Mouse (Mus musculus) frontal cortex, adult 2 months (tissue): ENCODE results near the gene Plaa. TPM values are rescaled to one million over a fixed set of nuclear protein-coding genes. Genes with fewer than 3 reads are reported as not detected.
A peak's percentile ranks its signal among the peaks of the same experiment; 100 is the strongest.
"Not testable (repeated sequence)": the region's sequence is repeated elsewhere in the genome, so short reads cannot be mapped to it uniquely, and the experiment has no call there.

Experiments used
- DNase-seq, 2 experiments: peaks; one replicate each; pipeline ENCODE4 v3.0.0; 2022; ENCODE audit warnings: low spot score in 1 of 2; ENCODE audit errors: extremely low spot score in 1 of 2
- polyA plus RNA-seq: library from polyadenylated mRNA; depleted of rRNA; stranded (reverse); fragments of >200 nt; gene quantifications from 2 replicates; pipeline ENCODE4 v1.2.3, GENCODE M21; 2012; rRNA removed

The Plaa gene
- 32.4 and 36.4 TPM in 2 replicates for polyA plus RNA-seq

DNA sequence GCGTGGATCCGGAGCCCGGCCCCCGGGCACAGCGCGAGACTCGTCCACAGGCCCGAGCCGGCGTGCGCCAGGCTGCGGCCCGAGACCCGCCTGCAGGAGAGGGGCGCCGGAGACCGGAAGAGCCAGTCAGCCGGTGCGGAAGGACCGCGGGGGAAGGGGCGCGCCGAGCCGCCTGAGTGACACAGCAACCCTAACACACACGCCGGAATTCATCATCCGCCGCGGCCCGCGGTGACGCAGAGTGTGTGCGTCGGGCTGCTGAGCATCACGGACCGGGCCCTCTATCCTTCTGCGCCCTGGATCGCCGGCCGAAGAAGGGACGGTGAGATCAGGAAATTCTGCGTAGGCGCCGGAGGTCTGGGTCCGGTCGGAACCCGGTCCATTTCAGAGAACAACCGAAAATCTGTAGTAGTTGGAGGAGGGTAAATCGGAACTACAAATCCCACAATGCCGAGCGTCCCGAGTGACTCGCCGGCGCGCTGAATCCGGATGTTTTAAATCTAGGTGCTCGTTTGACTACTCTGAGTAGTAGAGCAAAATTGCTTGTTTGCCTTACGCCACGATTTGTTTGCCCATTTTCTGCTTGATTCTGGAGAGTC, at the start of gene Plaa:
TSS of gene Plaa (minus strand) at position 214 of the 599 bp plus-strand sequence.
- peak; percentile 89 to 93 for DNase-seq

DNA sequence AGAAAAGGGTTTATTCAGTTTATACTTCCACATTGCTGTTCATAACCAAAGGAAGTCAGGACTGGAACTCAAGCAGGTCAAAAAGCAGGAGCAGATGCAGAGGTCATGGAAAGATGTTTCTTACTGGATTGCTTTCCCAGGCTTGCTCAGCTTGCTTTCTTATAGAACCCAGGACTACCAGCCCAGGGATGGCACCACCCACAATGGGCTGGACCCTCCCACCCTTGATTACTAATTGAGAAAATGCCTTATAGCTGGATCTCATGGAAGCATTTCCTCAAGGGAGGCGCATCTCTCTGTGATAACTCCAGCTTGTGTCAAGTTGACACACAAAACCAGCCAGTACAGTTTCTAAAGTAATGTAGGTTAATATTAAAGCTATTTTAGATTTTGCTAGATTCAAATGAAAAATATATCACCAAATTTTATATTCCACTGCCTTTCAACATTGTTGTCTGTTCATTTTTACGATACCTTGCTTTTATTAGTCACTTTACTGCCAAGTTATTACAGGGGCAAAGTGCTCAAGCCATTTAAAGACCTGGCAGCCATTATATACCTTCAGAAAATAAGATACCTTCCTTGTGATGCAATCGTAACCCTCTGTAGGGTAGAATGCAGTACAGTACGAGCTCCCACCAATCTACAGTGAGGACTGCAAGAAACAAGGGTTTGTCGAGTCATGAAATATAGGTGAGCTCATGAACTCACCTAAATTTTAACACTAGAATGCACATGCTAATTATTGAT, 47.6 kb upstream of the Plaa start:
- not testable (repeated sequence) for DNase-seq

GRCm38 (mm10) chr4:94649920-94650319, 46.9 kb upstream of the Plaa start, which contains the start of gene Lrrc19:
Gene Lrrc19 (minus strand): TSS chr4:94650144.
- DNase-seq: no peak

GRCm38 (mm10) chr4:94643141-94643540, 40.1 kb upstream of the Plaa start:
- DNase-seq: peak in 1 of 2 experiments; percentile 18

DNA sequence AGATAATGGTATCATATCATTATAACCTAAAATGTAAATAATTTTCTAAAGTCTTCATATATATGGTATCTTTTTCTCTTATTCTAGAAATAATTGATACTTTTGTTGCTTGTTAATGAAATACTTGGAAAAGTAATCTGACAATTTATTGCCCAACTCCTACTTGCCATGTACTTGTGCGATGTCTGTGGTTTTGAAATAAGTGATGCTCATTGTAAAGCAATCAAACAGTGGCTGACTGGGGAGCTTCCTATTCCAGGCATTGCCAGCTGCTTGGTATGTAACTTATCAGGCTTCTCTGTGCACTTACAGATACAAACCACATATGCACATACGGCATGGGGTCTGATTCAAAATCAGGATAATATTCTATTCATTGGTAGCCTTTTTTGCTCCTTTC, 17.0 kb upstream of the Plaa start:
- no peak for DNase-seq

GRCm38 (mm10) chr4:94614627-94615006, 11.6 kb upstream of the Plaa start:
- no peak for DNase-seq

DNA sequence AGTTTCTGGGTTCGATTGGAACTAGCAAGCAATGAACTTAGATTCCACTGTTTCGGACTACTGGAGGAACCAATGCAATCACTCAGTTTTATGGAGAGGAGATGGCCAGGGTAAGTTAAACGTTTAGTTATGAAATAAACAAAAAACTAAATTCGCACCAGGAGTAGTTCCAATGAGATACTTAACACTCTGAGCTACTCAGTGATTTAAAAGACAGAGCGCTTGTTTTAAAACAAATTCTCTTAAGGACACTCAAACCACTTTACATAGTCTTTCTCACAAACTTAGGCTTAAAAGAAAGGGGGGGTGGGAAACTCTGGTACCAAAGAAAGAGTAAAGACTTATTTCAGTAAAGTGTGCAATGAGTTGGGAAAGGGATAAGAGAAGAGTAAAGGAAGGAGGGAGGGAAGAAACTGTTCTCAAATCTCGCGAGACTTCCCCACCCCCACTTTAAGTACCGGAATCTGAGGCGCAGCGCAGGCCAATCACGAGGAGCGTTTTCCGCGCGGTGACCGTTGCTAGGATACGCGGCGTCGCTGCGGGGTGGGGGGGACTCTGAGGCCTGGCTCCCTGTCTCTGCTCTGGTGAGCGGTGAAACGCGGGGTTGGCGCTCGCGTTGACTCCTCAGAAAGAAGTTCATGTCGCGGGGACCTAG, 11.1 kb upstream of the Plaa start, which contains the start of gene Ift74:
TSS of gene Ift74 (plus strand) at position 520 of the 655 bp plus-strand sequence.
- DNase-seq: peak; percentile 90 to 98

GRCm38 (mm10) chr4:94610339-94610738, 7.3 kb upstream of the Plaa start:
- no peak for DNase-seq

GRCm38 (mm10) chr4:94605591-94605990, 2.5 kb upstream of the Plaa start:
- DNase-seq: no peak

DNA sequence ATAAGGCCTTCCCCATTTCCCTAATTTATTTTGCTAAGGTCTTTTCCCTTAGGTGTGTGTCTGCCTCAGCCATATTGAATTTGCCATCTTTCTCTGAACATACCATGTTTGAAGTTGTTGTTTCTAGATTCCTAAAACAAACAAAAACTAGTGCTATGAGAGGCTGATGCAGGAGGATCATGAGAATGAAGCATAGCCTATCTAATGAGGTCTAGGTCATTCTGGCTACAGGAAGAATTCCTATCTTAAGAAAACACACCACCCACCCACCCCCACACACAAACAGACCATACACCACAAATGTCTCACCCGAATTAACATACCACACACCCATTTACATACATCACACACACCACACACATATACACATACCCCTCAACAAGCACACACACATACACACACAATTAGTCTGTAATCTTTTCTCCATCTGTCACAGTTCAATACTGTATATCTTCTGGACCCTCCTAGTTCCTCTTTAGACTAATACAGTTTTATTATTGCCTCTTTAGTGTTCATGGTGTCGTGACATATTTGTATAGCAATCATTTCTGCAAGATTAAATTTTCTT, 1.5 kb upstream of the Plaa start:
- no peak for DNase-seq

DNA sequence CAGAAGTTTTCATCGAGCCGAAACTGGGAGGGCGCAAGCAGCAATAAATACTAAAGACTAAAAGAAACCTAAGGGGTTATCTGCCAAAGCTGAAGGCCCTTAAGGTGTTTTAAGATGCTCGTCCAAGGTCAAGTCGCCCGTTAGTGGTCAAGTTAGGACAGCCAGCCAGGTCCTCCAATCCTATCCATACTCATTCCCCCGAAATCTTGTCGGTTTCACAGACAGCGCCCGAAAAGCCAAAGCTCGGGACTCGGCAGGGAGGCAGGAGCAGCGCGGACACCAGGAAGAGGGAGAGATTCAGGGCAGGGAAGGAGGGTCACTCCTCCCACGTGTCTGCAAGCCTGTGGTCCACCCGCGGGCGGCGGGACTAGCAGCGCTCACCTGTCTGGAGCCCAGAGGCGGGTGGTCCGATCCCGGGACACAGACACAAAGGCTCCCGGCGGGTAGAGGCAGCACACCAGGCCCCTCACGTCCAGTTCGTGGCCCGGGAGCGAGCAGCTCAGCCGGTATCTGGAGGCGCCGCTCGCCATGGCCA, 481 bp downstream of the Plaa start:
- peak in 1 of 2 experiments; percentile 36 for DNase-seq

DNA sequence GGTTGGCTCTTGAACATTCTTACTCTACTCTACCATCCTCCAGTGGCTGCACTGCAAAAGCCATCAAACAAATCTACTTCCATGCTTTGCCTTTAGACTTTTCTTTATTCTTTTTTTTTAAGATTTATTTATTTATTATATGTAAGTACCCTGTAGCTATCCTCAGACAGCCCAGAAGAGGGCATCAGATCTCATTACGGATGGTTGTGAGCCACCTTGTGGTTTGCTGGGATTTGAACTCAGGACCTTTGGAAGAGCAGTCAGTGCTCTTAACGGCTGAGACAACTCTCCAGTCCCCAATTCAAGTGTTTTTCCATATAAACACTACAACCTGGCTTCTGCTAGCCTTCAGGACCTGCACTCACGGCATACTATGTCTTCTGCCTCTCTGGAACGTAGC, 1.6 kb downstream of the Plaa start:
- DNase-seq: no peak

DNA sequence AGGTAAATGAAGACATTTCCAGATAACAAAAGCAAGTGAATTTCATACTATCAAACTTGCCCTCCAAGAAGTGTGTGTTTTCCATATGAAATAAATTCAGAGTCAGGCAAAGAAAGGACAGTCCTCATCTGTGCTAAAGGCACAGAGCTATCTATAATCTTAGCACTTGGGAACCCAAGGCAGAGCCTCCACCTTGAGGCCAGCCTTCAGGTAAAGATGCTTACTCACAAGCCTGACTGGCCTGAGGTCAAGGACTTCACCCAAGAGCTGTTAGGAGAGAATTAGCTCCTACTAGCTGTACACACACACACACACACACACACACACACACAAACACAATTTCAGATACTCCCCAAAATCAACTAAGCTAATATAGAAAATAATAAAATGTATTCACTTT, 10.3 kb downstream of the Plaa start:
- DNase-seq: no peak

- no peak for DNase-seq
Measured at GRCm38 (mm10) chr4:94591765-94592381, 11.2 kb downstream of the Plaa start.

DNA sequence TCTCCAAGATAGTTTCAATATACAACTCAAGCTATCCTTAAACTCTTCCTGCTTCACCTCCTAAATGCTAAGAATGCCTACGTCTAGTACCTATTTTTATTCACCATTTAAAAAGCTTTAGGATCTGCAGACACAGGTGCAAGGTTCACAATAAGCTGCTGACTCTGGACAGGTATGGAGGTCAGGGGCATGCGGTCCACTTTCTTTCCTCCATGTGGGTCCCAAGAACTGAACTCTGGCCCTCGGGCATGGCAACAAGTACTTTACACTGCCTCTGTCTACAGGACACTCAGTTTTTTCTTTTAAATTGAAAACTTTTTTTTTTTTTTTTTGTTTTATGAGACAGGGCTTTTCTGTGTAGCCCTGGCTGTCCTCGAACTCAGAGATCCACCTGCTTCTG, 30.4 kb downstream of the Plaa start:
- DNase-seq: no peak

- no peak for DNase-seq
Measured at GRCm38 (mm10) chr4:94564297-94564696, 38.7 kb downstream of the Plaa start.

DNA sequence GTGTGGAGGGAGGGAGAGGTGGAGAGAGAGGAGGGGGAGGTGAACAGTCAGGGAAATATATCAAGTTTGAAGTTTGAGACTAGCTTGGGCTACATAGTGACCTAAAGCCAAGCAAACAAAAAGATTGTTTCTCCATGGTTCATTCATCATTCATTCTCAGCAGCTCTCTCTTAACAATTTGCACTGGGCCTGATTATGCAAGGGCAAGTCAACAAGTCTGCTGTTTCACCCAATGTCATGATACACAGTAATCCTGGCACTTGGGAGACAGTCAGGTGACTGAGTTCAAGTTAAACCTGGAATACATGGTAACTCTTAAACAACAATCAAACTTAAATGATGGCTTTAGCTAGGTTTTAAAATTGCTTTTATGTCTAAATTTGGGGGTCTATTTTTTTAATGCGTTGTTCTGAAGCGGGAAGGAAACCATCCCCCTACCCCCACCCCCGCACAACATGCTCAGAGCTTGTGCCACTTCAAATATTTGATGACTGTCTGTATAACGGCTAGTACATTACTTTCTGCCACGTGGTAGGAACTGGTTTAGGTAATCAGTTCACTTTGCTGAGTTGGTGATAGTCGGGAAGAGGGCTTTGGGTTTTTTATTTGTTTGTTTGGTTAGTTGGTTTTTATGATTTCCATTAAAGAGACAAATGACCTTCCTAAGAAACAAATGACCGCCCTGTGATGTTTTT, 40.9 kb downstream of the Plaa start:
- DNase-seq: no peak

DNA sequence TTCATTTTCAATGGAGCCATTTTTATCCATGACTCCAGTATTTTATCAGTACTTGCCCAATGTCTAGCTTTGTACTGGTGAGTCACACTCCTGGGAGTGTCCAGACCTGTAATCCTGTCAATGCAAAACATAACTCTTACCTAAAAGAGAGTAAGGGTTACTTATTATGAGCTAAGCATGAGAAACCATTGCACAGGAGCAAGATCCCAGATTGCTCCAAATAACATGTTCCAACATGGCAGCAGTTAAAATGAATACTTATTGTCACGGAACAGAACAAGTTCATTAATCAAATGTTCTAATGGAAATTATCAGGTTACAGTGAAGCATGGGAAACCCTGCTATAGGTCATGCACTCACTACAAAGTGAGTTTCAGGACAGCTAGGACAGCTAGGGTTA, 42.7 kb downstream of the Plaa start:
- no peak for DNase-seq

DNA sequence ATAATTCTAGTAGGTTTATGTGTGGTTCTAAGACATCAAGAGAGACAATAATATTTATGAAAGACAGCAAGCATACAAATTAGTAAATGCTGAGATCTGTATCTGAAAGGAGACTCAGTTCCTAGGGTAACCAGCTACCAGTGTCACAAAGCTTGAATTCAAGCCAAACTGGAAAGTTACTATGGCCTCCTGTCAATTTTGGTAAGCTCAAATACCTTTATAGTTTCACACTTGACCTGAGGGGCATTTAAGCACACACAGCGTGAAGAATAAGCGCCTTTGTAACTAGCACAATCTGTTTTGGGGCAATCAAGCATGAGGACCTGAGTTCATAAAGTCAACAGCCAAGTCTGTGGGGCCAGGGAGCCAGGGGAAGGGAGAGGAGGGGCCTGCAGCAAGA, 43.8 kb downstream of the Plaa start:
- DNase-seq: no peak

GRCm38 (mm10) chr4:94557145-94557544, 45.9 kb downstream of the Plaa start:
- DNase-seq: peak in 1 of 2 experiments; percentile 11
